Mouse (Mus musculus): ENCODE data around the gene Cisd1. TPM values are rescaled to one million over a fixed set of nuclear protein-coding genes. Genes with fewer than 3 reads are reported as not detected.

Cisd1 gene
- polyA plus RNA-seq, 1 experiment from 2014 or later = 281 TPM

- Histone ChIP-seq H3K4me2 (ENCODE audit: low read length) (no peak overlapping the region), H3K9ac (replicated peaks; ENCODE audit: low read length) (no peak overlapping the region), H3K9me3 (ENCODE audit: control insufficient read depth, low read length) (no peaks in the 10 kb centered on the region), H3K4me3 (replicated peaks; ENCODE audit: low read depth, low read length) (no peak overlapping the region), H3K36me3 (ENCODE audit: control insufficient read depth, insufficient read depth, low read length) (peaks cover 23% of the 10 kb centered on the region), H3K27me3 (ENCODE audit: control insufficient read depth, insufficient read depth, low read length) (no peaks in the 10 kb centered on the region), H3K27ac (replicated peaks; ENCODE audit: low read depth, low read length) (no peak overlapping the region), H3K4me1 (ENCODE audit: control insufficient read depth, insufficient read depth, low read length) (peaks cover 1% of the 10 kb centered on the region; the same call in 1 of the 2 replicates)
- no peak for DNase-seq
- ATAC-seq (ENCODE audit: low FRiP score, low TSS enrichment) = no peak
- 84% methylated on average over 8 of the region's 8 CpGs for WGBS
These were observed 6.4 kb downstream of the Cisd1 start for GRCm38 (mm10) chr10:71338156-71338905.

GRCm38 (mm10) chr10:71337733-71338132, 7.0 kb downstream of the Cisd1 start:
- ATAC-seq (ENCODE audit: low FRiP score, low TSS enrichment) (no peak), DNase-seq (no peak)
- no peaks in the 10 kb centered on the region for H3K27me3 ChIP-seq (ENCODE audit: control insufficient read depth, insufficient read depth, low read length)
- H3K4me1 ChIP-seq (ENCODE audit: control insufficient read depth, insufficient read depth, low read length) = no peaks in the 10 kb centered on the region
- H3K36me3 ChIP-seq (ENCODE audit: control insufficient read depth, insufficient read depth, low read length) = peaks cover 23% of the 10 kb centered on the region
- no peak overlapping the region for H3K4me2 ChIP-seq (ENCODE audit: low read length)
- H3K4me3 ChIP-seq (replicated peaks; ENCODE audit: low read depth, low read length) = no peak overlapping the region
- H3K9me3 ChIP-seq (ENCODE audit: control insufficient read depth, low read length) = no peaks in the 10 kb centered on the region
- H3K27ac ChIP-seq (replicated peaks; ENCODE audit: low read depth, low read length) = no peak overlapping the region
- no peak overlapping the region for H3K9ac ChIP-seq (replicated peaks; ENCODE audit: low read length)
- WGBS = 95% methylated on average over 2 of the region's 2 CpGs

- no peak overlapping the region for H3K27ac ChIP-seq (replicated peaks; ENCODE audit: low read depth, low read length)
- no peaks in the 10 kb centered on the region for H3K4me1 ChIP-seq (ENCODE audit: control insufficient read depth, insufficient read depth, low read length)
- DNase-seq (no peak), ATAC-seq (ENCODE audit: low FRiP score, low TSS enrichment) (no peak)
- H3K27me3 ChIP-seq (ENCODE audit: control insufficient read depth, insufficient read depth, low read length) = no peaks in the 10 kb centered on the region
- H3K4me2 ChIP-seq (ENCODE audit: low read length) = no peak overlapping the region
- 94% methylated on average over 9 of the region's 9 CpGs for WGBS
- no peak overlapping the region for H3K9ac ChIP-seq (replicated peaks; ENCODE audit: low read length)
- H3K36me3 ChIP-seq (ENCODE audit: control insufficient read depth, insufficient read depth, low read length) = peaks cover 46% of the 10 kb centered on the region
- no peak overlapping the region for H3K4me3 ChIP-seq (replicated peaks; ENCODE audit: low read depth, low read length)
- H3K9me3 ChIP-seq (ENCODE audit: control insufficient read depth, low read length) = no peaks in the 10 kb centered on the region
These were observed 11.9 kb downstream of the Cisd1 start for GRCm38 (mm10) chr10:71332859-71333258.

- WGBS = 93% methylated on average over 4 of the region's 4 CpGs
- Histone ChIP-seq H3K4me3 (replicated peaks; ENCODE audit: low read depth, low read length) (no peak overlapping the region), H3K9ac (replicated peaks; ENCODE audit: low read length) (no peak overlapping the region), H3K4me2 (ENCODE audit: low read length) (no peak overlapping the region), H3K27ac (replicated peaks; ENCODE audit: low read depth, low read length) (no peak overlapping the region), H3K27me3 (ENCODE audit: control insufficient read depth, insufficient read depth, low read length) (no peaks in the 10 kb centered on the region), H3K4me1 (ENCODE audit: control insufficient read depth, insufficient read depth, low read length) (no peaks in the 10 kb centered on the region), H3K36me3 (ENCODE audit: control insufficient read depth, insufficient read depth, low read length) (peaks cover 46% of the 10 kb centered on the region), H3K9me3 (ENCODE audit: control insufficient read depth, low read length) (no peaks in the 10 kb centered on the region)
- DNase-seq (no peak), ATAC-seq (ENCODE audit: low FRiP score, low TSS enrichment) (no peak)
These were observed 12.4 kb downstream of the Cisd1 start for GRCm38 (mm10) chr10:71332376-71332775.

GRCm38 (mm10) chr10:71331908-71332307, 12.8 kb downstream of the Cisd1 start:
- no peaks in the 10 kb centered on the region for H3K4me1 ChIP-seq (ENCODE audit: control insufficient read depth, insufficient read depth, low read length)
- H3K27me3 ChIP-seq (ENCODE audit: control insufficient read depth, insufficient read depth, low read length) = no peaks in the 10 kb centered on the region
- no peak overlapping the region for H3K27ac ChIP-seq (replicated peaks; ENCODE audit: low read depth, low read length)
- no peak overlapping the region for H3K4me2 ChIP-seq (ENCODE audit: low read length)
- ATAC-seq (ENCODE audit: low FRiP score, low TSS enrichment) (no peak), DNase-seq (no peak)
- H3K9ac ChIP-seq (replicated peaks; ENCODE audit: low read length) = no peak overlapping the region
- 96% methylated on average over 7 of the region's 7 CpGs for WGBS
- no peaks in the 10 kb centered on the region for H3K9me3 ChIP-seq (ENCODE audit: control insufficient read depth, low read length)
- H3K4me3 ChIP-seq (replicated peaks; ENCODE audit: low read depth, low read length) = no peak overlapping the region
- H3K36me3 ChIP-seq (ENCODE audit: control insufficient read depth, insufficient read depth, low read length) = peaks cover 46% of the 10 kb centered on the region

GRCm38 (mm10) chr10:71330070-71330469, 14.7 kb downstream of the Cisd1 start:
- no peak overlapping the region for H3K27ac ChIP-seq (replicated peaks; ENCODE audit: low read depth, low read length)
- H3K4me3 ChIP-seq (replicated peaks; ENCODE audit: low read depth, low read length) = no peak overlapping the region
- no peaks in the 10 kb centered on the region for H3K4me1 ChIP-seq (ENCODE audit: control insufficient read depth, insufficient read depth, low read length)
- DNase-seq (no peak), ATAC-seq (ENCODE audit: low FRiP score, low TSS enrichment) (no peak)
- H3K27me3 ChIP-seq (ENCODE audit: control insufficient read depth, insufficient read depth, low read length) = no peaks in the 10 kb centered on the region
- H3K4me2 ChIP-seq (ENCODE audit: low read length) = no peak overlapping the region
- H3K9me3 ChIP-seq (ENCODE audit: control insufficient read depth, low read length) = no peaks in the 10 kb centered on the region
- WGBS = 96% methylated on average over 12 of the region's 12 CpGs
- peaks cover 38% of the 10 kb centered on the region for H3K36me3 ChIP-seq (ENCODE audit: control insufficient read depth, insufficient read depth, low read length)
- no peak overlapping the region for H3K9ac ChIP-seq (replicated peaks; ENCODE audit: low read length)

GRCm38 (mm10) chr10:71329295-71329694, 15.5 kb downstream of the Cisd1 start:
- 94% methylated on average over 6 of the region's 6 CpGs for WGBS
- Histone ChIP-seq H3K27me3 (ENCODE audit: control insufficient read depth, insufficient read depth, low read length) (no peaks in the 10 kb centered on the region), H3K36me3 (ENCODE audit: control insufficient read depth, insufficient read depth, low read length) (peaks cover 30% of the 10 kb centered on the region), H3K27ac (replicated peaks; ENCODE audit: low read depth, low read length) (no peak overlapping the region), H3K4me3 (replicated peaks; ENCODE audit: low read depth, low read length) (no peak overlapping the region), H3K9me3 (ENCODE audit: control insufficient read depth, low read length) (no peaks in the 10 kb centered on the region), H3K4me2 (ENCODE audit: low read length) (no peak overlapping the region), H3K9ac (replicated peaks; ENCODE audit: low read length) (no peak overlapping the region), H3K4me1 (ENCODE audit: control insufficient read depth, insufficient read depth, low read length) (no peaks in the 10 kb centered on the region)
- DNase-seq (no peak), ATAC-seq (ENCODE audit: low FRiP score, low TSS enrichment) (no peak)

- no peak for DNase-seq
- Histone ChIP-seq H3K9me3 (ENCODE audit: control insufficient read depth, low read length) (no peaks in the 10 kb centered on the region), H3K9ac (replicated peaks; ENCODE audit: low read length) (no peak overlapping the region), H3K27me3 (ENCODE audit: control insufficient read depth, insufficient read depth, low read length) (no peaks in the 10 kb centered on the region), H3K4me1 (ENCODE audit: control insufficient read depth, insufficient read depth, low read length) (no peaks in the 10 kb centered on the region), H3K27ac (replicated peaks; ENCODE audit: low read depth, low read length) (no peak overlapping the region), H3K36me3 (ENCODE audit: control insufficient read depth, insufficient read depth, low read length) (peaks cover 26% of the 10 kb centered on the region), H3K4me3 (replicated peaks; ENCODE audit: low read depth, low read length) (no peak overlapping the region), H3K4me2 (ENCODE audit: low read length) (no peak overlapping the region)
- WGBS = 88% methylated on average over 5 of the region's 5 CpGs
- ATAC-seq (ENCODE audit: low FRiP score, low TSS enrichment) = no peak
These were observed 15.9 kb downstream of the Cisd1 start for GRCm38 (mm10) chr10:71328870-71329269.

GRCm38 (mm10) chr10:71328382-71328781, 16.4 kb downstream of the Cisd1 start:
- Histone ChIP-seq H3K27me3 (ENCODE audit: control insufficient read depth, insufficient read depth, low read length) (no peaks in the 10 kb centered on the region), H3K4me2 (ENCODE audit: low read length) (no peak overlapping the region), H3K9me3 (ENCODE audit: control insufficient read depth, low read length) (no peaks in the 10 kb centered on the region), H3K9ac (replicated peaks; ENCODE audit: low read length) (no peak overlapping the region), H3K4me1 (ENCODE audit: control insufficient read depth, insufficient read depth, low read length) (no peaks in the 10 kb centered on the region), H3K4me3 (replicated peaks; ENCODE audit: low read depth, low read length) (no peak overlapping the region), H3K36me3 (ENCODE audit: control insufficient read depth, insufficient read depth, low read length) (peaks cover 23% of the 10 kb centered on the region), H3K27ac (replicated peaks; ENCODE audit: low read depth, low read length) (no peak overlapping the region)
- 83% methylated on average over 6 of the region's 6 CpGs for WGBS
- ATAC-seq (ENCODE audit: low FRiP score, low TSS enrichment) (no peak), DNase-seq (no peak)

All from midbrain, embryonic 14.5 days (tissue).